Mouse (Mus musculus): ENCODE measurements around the gene Olfr1211. TPM values are rescaled to one million over a fixed set of nuclear protein-coding genes. Genes with fewer than 3 reads are reported as not detected.

Gene Olfr1211
- not detected for polyA plus RNA-seq (2017; shearing (Covaris generic))

DNA sequence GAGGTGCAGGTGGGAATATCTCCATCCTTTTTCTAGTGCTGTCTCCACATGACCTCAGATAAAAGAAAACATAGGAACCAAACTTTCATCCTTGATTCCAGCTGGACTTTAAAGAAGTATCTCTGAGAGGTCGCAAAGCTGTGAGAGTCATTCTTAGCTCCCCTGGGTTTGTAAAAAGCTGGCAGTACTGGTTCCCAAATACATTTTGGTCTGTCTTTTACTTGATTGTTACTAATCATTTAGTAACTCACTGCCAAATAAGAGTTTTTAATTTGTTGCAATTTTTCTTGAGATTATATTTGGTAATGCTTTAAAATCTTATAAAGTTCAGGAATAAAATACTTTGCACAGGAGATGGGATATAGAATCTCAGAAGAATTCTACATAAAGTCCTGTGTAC lies at the start of gene Olfr1211:
Olfr1211 (minus strand) TSS at position 101 of the 400 bp plus-strand sequence.
- ATAC-seq, result no peak

DNA sequence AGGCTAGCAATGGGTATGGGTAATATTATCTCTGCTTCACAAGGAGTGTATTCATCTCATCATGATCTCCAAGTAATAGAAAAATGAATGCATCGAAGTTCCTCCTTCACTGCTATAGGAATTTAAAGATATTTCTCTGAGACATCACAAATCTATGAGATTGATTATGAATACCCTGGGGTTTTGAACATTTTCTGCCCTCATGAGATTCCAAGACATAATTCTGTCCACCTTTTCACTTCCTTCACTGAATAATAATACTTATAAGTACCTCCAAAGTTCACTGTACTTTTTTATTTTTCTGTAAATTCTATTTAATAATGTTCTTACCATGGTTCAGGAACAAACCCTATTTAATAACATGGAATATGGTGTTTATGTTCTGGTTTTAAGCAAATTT lies 42.3 kb upstream of the Olfr1211 start, which contains the start of gene Gm13762:
Gm13762 (minus strand) TSS at position 101 of the 400 bp plus-strand sequence.
- ATAC-seq, result no peak

DNA sequence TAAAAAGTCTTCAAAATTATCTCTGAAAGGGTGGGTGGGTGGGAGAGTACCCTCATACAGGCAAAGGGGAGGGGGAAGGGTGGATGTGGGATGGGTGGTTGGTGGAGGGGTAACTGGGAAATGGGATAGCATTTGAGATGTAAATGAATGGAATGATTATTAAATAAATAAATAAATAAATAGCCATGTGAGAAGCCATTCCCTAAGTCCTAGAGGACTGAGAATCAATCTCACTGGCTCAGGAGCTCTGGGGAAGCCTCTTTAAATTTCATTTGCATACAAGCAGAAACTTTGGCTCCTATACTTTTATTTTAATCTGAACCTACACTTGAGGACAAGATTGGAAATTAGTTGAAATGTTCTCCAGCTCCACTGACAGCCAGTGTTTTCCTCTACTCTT lies 15.8 kb upstream of the Olfr1211 start, which contains the start of gene Olfr1212:
Olfr1212 (plus strand) TSS at position 301 of the 400 bp plus-strand sequence.
- ATAC-seq, result no peak

DNA sequence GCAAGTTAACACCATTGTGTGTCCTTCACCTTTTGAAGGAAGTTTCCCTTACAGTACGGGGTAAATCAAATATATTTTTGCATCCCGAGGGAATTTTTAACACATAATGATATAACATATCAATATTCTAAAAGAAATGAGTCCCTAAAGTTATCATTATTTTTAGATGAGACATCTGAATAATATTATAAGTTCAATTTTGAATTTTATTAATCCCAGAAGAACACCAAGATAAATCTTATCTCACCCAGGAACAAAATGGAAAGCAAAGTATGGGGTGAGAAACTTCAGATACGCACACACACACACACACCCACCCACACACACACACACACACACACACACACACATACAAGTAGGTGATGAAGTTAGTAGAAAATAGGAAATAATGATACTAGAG lies 22.9 kb downstream of the Olfr1211 start, which contains the start of gene Olfr1209:
Olfr1209 (minus strand) TSS at position 101 of the 400 bp plus-strand sequence.
- no peak for ATAC-seq

DNA sequence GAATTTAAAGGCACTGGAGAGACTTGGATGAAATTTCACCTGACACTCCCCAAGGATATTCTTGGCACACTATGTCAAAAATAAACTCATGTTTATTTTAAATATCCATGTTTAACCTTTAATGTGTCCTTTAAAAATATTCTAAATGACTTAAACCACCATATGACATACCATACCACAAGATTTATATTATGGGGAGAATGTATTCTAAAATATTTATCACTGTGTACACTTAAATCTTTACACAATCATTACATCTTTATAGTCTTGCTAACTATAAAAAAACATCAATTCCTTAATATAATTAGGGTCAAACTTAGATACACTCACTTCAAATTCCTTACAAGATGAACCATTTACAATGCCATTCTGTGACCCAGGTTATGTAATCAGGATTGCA lies 35.7 kb downstream of the Olfr1211 start, which contains the start of gene Olfr1208:
Olfr1208 (minus strand) TSS at position 101 of the 400 bp plus-strand sequence.
- no peak for ATAC-seq

Other genes starting within 250 kb of the Olfr1211 start
- under 1 TPM in 1 of 2 experiments, not detected in 1; 0.17 TPM for gene Olfr1195, start 248.9 kb downstream of the Olfr1211 start, polyA plus RNA-seq (2017; shearing (Covaris generic))
- gene Olfr1196, start 233.5 kb downstream of the Olfr1211 start, polyA plus RNA-seq (2017; shearing (Covaris generic)), result not detected
- not detected for gene Olfr1197, start 205.7 kb downstream of the Olfr1211 start, polyA plus RNA-seq (2017; shearing (Covaris generic))
- not detected for gene Olfr1198, start 186.7 kb downstream of the Olfr1211 start, polyA plus RNA-seq (2017; shearing (Covaris generic))
- gene Olfr1199, start 177.6 kb downstream of the Olfr1211 start, polyA plus RNA-seq (2017; shearing (Covaris generic)), result not detected
- gene Olfr1200, start 167.6 kb downstream of the Olfr1211 start, polyA plus RNA-seq (2017; shearing (Covaris generic)), result not detected
- not detected for gene Olfr1201, start 145.1 kb downstream of the Olfr1211 start, polyA plus RNA-seq (2017; shearing (Covaris generic))
- not detected for gene Olfr1202, start 123.6 kb downstream of the Olfr1211 start, polyA plus RNA-seq (2017; shearing (Covaris generic))
- gene Olfr1205, start 108.4 kb downstream of the Olfr1211 start, polyA plus RNA-seq (2017; shearing (Covaris generic)), result under 1 TPM in 1 of 2 experiments, not detected in 1; 0.07 TPM
- gene Olfr1204, start 88.8 kb downstream of the Olfr1211 start, polyA plus RNA-seq (2017; shearing (Covaris generic)), result not detected
- under 1 TPM in 1 of 2 experiments, not detected in 1; 0.29 TPM for gene Olfr1206, start 74.9 kb downstream of the Olfr1211 start, polyA plus RNA-seq (2017; shearing (Covaris generic))
- gene Olfr1208, start 35.8 kb downstream of the Olfr1211 start, polyA plus RNA-seq (2017; shearing (Covaris generic)), result under 1 TPM in 1 of 2 experiments, not detected in 1; 0.21 TPM
- gene Olfr1209, start 23.0 kb downstream of the Olfr1211 start, polyA plus RNA-seq (2017; shearing (Covaris generic)), result not detected
- gene Olfr1212, start 15.9 kb upstream of the Olfr1211 start, polyA plus RNA-seq (2017; shearing (Covaris generic)), result not detected
- gene Gm13762, start 42.2 kb upstream of the Olfr1211 start, polyA plus RNA-seq (2017; shearing (Covaris generic)), result not detected
- not detected for gene Olfr1214, start 54.5 kb upstream of the Olfr1211 start, polyA plus RNA-seq (2017; shearing (Covaris generic))
- not detected for gene Olfr1215, start 68.9 kb upstream of the Olfr1211 start, polyA plus RNA-seq (2017; shearing (Covaris generic))
- not detected for gene Olfr1216, start 80.2 kb upstream of the Olfr1211 start, polyA plus RNA-seq (2017; shearing (Covaris generic))
- gene Olfr1217, start 94.0 kb upstream of the Olfr1211 start, polyA plus RNA-seq (2017; shearing (Covaris generic)), result not detected
- not detected for gene Olfr1218, start 123.1 kb upstream of the Olfr1211 start, polyA plus RNA-seq (2017; shearing (Covaris generic))
- not detected for gene Olfr1219, start 145.4 kb upstream of the Olfr1211 start, polyA plus RNA-seq (2017; shearing (Covaris generic))
- under 1 TPM in 1 of 2 experiments, not detected in 1; 0.08 TPM for gene Olfr1220, start 168.7 kb upstream of the Olfr1211 start, polyA plus RNA-seq (2017; shearing (Covaris generic))
- not detected for gene Olfr1221, start 179.2 kb upstream of the Olfr1211 start, polyA plus RNA-seq (2017; shearing (Covaris generic))
- gene Olfr1222, start 194.9 kb upstream of the Olfr1211 start, polyA plus RNA-seq (2017; shearing (Covaris generic)), result not detected
- gene Olfr1223, start 213.4 kb upstream of the Olfr1211 start, polyA plus RNA-seq (2017; shearing (Covaris generic)), result not detected
- gene Olfr1224-ps1, start 226.0 kb upstream of the Olfr1211 start, polyA plus RNA-seq (2017; shearing (Covaris generic)), result not detected
- not detected for gene Olfr1225, start 236.6 kb upstream of the Olfr1211 start, polyA plus RNA-seq (2017; shearing (Covaris generic))

All from activated CD4-positive, CD25-positive, alpha-beta regulatory T cell, adult 4 months (primary cell).